Mouse (Mus musculus) granulocyte monocyte progenitor cell, adult 5-6 weeks (primary cell): ENCODE results near the gene Atrnl1. TPM values are rescaled to one million over a fixed set of nuclear protein-coding genes. Genes with fewer than 3 reads are reported as not detected.
"Not testable (repeated sequence)": the region's sequence is repeated elsewhere in the genome, so short reads cannot be mapped to it uniquely, and the experiment has no call there.

ENCODE experiments used
- ATAC-seq: replicated peaks from 2 replicates; pipeline ENCODE4 v1.8.0; 2016; ENCODE audit warnings: mild to moderate bottlenecking, moderate TSS enrichment, inconsistent platforms; ENCODE audit not compliant: poor library complexity, severe bottlenecking
- total RNA-seq, 2 experiments: library from RNA; stranded (forward) in 1 of 2; stranded (reverse) in 1 of 2; fragments of 200-712, 200-1000 nt in 1 of 2; fragments of >200 nt in 1 of 2; fragmentation: Nextera tagmentation in 1 of 2; gene quantifications; 2 replicates each; pipeline ENCODE4 v1.2.3; 2014 to 2017

Gene Atrnl1
- total RNA-seq, 2 experiments from 2014 or later = 15.7 to 15.8 TPM

DNA sequence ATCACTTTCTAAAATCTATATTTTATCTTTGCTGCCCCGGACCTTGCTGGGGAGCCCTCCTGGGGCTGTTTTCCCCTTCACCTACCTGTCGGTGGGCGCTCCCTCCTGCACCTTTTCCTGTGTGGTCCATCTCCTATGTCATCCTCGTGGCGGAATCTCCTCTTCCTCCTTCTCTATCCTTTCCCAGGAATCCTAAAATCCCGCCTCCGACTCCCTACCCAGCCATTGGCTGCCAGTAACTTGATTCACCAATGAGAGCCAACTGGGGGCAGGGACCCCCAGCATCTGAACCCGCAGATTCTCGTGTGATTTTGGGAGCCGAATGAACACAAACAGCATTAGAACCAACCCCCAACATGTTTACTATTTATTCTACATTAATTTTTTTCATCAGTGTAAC is 57.1 kb downstream of the Atrnl1 start:
- ATAC-seq = no peak

DNA sequence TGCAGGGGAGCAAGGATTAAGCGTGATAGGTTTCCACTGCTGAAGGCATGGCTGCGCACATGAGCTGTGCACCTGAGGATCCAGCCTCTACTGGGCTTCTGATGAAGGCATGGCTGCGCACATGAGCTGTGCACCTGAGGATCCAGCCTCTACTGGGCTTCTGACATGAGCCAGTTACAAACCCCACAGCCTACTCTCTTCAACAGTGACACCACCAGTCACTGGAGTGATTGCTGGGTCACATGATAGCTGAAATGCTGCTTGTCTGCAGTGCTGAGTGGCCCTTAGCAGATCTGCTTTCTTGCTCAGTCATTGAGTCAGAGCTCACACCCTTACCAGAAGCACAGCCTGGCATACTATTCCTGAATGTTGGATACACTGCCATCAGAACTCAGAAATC is 68.6 kb downstream of the Atrnl1 start:
- no peak for ATAC-seq

DNA sequence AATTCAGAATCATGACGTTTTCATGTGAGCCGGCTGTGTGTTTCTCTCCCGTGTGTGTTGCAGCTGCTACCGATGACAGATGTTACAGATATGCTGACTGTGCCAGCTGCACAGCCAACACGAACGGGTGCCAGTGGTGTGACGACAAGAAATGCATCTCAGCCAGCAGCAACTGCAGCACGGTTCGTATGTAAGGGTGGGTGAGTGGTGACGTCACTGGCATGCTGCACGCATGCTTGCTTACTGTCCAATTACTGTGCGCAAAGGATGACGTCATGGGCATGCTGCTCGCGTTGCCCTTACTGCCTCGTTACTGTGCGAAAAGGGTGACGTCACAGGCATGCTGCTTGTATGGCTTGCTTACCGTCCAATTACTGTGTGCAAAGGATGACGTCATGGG is 75.8 kb downstream of the Atrnl1 start:
- no peak for ATAC-seq

DNA sequence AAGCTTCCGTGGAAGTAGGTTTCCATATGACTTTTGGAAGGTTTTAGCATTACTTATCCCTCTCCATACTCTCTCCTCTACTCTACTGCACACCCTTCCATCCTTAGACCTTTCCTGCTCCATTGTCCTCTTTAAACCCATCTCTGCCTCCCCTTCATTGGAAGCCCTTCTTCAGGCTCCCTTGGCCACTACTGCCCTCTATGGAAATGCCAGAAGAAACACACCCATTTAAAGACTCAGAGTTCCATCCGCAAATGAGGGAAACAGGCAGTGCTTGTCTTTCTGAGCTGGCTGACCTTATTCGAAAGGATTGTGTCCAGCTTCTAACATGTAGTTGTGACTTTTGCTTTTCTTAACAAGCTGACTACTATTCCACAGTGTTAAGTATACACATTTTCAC is 81.7 kb downstream of the Atrnl1 start:
- ATAC-seq = no peak

DNA sequence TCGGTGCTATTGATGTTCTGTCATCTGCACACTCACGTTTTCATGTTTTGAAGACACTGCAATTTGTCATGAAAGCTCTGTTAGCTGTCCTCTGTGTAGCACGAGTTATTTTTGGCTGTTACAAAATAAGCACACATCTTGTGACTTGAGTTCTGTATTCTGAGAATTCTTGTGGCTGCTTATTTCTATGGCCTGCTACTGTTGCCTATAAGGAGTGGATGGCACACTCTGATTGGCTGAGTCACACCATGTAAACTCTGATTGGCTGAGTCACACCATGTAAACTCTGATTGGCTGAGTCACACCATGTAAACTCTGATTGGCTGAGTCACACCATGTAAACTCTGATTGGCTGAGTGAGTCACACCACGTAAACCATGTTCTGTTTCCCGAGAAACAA is 85.9 kb downstream of the Atrnl1 start:
- ATAC-seq = not testable (repeated sequence)

DNA sequence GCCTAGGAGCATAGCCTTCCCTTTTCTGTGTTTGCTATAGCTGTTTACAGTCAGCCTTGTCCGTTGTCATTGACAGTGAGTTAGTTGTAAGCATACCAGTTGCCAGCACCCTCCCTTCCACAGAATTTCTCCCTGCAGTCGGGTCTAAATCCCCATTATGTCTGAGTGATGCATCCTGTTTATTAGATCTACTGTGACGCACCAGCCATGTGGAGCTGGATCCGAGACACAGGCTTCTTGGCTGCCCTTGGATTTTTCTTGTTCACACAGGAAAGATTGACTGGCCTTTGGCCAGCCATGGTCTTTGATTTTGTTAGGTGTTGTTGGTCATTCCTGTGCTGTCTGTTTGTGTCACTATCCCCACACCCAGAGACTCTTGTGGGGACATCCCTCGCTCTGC is 102.3 kb downstream of the Atrnl1 start:
- ATAC-seq = no peak

DNA sequence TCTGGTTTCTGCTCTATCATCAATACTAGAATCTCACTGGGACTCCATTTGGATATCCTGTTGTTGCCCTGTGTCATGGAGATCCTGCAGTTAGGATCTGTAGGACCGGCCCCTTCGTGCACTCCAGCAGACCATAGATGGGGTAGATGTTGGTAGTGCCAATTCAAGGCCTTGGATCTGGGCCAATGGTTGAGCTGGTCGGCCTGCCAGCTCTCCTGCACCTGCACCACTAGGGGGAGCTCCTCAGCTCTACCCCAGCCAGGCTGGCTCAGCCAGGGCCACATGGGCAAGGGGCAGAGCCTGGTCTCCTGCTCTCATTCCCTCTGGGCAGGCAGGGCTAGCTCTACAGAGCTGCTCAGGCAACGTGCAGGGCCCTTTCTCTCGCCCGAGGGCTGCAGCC is 114.1 kb downstream of the Atrnl1 start:
- ATAC-seq = peak; percentile 78

DNA sequence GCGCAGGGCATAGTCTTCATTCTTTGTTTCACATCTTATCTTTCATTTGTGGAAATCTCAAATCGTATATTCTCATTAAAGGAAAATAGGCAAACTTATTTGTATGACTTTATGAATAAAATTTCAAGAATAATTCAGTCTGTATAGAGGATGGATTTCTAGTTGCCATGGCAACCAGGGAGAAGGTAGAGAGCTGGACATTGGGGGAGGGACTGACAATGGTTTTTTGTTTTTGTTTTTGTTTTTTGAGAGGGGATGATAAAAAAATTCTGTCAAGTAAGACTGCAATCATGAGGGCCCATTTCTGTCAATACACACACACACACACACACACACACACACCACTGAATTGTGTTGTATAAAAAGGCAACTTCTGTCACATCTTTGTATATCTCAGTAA is 114.5 kb downstream of the Atrnl1 start:
- ATAC-seq = no peak

DNA sequence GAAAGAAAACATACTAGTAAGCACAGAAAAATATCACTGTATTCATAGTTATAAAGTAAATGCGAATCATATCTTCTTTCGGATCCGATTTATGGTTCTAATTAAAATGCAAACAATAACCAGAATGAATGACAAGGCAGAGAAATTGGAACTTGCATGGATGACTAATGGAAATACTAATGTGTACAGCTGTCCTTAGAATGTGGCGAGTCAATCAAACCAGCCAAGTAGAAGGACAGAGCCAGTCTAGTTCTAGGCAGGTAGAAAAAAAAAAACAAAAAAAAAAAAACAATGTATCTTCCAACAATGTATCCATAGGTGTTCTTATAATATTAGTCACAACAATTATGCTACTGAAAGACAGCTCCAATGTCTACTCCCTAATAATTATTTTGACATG is 116.2 kb downstream of the Atrnl1 start:
- no peak for ATAC-seq

DNA sequence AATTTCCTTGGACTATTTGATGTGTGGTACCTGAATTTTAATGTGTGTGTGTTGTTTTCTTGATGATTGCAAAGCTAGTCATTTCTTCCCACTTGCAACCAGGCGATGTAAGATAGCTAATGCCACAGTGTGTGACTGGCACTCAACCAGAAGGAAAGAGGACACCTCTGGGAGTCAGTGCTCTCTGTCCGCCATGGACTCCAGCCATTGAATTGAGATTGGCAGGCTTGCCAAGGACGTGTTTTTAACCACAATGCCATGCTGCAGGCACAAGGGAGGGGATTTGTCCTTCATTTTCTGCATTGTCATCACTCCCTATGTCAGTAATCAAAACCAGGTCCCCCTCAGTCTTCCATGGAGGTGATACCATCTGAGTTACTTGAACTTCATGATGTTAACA is 126.6 kb downstream of the Atrnl1 start:
- ATAC-seq = no peak

DNA sequence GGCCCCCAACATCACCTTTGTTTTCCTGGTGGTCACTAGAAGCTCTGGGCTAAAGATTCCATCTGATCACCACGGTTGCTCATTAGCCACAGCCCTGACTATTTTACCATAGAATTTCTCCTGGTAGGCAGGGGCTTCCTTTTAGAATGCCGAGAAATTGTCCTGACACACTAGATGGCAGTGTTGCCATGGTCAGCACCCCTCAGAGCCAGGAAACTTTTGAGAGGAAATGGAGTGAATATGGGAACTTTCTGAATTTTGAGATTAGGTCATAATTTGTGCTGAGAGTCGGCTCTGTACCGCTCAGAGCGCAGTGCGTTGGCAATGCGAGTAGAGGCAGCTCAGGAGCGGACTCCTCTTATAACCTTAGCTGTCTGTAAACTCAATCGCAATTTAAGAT is 134.7 kb downstream of the Atrnl1 start:
- ATAC-seq = peak; percentile 59

DNA sequence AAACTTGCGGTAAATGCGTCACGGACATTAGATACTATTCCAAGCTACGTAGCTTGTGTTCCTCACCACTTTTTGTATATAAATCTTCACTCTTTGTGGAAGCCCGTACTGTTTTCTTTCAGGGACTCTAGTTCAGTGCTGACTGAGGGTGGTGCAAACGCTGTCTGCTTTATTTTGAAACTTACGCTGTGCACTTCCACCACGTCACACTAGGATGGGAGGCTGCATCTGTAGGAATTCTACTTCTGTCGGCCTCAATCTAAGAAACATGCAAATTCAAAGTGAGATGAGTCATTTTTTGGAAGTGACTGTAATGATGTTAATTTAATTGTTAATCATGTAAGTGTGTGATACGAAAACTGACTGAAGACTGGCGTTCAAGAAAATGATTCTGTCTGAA is 135.7 kb downstream of the Atrnl1 start:
- ATAC-seq = no peak

DNA sequence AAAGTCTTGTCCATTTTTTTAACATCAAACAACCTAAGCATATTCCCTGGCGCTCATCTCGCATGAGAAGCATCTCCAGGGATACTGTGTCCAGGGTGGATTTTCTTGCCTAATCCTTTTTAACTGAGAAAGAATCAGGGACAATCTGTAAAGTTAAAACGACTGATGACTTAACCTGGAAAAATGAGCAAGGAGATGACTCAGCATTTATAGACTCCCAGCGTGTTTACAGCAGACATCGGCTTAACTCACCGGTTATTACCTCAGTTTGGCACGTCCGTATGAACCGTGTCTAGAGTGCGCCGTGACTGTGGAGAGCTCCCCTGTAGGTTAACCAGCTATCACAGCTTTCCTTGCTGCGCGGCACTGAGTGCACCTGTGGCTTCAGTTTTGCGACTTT is 141.4 kb downstream of the Atrnl1 start:
- ATAC-seq = no peak

DNA sequence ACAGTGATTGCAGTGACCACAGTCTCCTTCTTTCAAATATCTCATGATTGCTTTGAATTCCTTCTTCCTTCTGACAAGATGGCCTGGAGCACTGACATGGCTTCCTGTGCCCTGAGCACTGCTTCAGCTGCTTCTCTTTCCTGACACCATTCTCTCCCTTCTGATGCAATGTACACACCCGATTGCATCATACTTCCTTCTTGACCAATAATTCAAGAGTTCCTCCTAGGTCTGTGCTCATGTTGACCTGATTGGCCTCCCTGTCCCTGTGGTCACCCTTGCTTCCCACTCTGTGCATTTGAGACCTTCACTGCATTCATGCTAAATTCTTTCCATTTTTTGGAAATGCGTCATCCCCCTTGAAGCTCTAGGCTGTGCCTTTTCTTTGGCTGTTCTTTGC is 151.7 kb downstream of the Atrnl1 start:
- peak; percentile 100 for ATAC-seq

DNA sequence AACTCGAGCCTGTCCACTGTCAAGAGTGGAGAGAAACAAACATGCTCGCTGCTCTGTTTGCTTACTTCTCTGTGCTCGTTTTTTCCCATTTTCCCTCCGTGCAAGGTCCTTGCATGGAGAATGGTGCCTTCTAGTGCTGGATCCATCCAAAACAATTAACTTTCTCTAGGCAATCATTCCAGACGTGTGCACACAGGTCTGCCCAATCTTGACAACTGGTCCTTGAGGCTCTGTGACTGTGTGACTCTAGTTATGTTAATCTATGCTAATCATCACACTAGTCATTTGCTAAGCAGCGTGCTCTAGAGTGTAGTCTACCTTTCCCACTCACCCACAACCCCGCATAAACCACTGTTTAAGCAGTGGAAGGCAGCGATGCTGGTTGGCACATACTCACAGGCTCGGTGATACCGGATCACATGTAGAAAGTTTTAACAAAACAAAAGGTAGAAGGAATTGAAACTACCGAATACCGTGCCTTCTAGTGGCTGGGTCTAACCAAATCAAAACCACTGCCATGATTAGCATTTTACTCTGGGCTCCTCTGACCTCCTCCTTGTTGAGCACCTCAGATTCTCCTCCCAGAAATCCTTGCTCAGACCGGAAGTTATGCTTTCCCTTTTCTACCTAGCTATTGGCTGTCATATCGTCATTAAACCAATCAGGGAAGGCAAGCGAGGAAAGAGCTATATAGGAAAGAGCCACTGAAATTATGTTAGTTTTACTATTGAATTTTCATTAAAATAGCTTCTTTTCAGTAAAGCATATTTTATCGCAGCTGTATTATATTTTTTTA is 153.9 kb downstream of the Atrnl1 start:
- ATAC-seq = no peak

DNA sequence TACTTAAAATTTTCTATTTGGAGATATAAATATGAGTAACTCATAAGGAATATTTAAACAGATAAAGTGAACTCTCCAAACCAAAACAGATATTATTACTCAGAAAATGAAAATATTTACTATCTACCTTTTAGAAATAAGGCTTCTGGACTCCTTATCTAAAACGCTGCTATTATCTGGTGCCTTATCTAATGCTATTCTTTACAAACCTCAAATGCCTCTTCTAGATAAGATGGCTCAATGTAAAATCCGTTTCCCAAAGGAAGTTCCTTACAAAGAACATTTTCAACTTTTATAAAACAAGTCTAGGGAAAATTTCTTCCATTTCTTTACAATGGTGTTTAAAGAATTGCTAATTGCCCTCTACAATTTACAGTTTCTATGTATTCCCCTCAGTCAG is 156.2 kb downstream of the Atrnl1 start:
- no peak for ATAC-seq

DNA sequence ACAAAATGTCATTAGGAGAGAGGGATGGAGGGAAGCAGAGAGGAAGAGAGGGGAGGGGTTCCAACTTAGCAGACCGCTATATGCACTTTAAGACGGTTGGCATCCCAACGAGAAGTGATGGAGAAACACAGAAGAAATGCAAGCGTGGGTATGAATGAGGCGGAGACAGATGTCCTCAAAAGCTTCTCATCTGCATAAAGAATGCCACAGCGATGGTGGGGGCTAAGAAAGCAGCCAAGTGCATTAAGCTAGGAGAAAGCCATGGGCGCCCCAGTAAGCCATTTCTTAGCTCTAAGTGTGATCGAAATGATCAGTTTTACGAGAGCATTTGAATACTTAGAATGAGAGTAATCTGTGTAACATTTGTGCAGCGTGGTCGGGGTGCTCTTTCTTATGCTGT is 157.8 kb downstream of the Atrnl1 start:
- ATAC-seq = no peak

DNA sequence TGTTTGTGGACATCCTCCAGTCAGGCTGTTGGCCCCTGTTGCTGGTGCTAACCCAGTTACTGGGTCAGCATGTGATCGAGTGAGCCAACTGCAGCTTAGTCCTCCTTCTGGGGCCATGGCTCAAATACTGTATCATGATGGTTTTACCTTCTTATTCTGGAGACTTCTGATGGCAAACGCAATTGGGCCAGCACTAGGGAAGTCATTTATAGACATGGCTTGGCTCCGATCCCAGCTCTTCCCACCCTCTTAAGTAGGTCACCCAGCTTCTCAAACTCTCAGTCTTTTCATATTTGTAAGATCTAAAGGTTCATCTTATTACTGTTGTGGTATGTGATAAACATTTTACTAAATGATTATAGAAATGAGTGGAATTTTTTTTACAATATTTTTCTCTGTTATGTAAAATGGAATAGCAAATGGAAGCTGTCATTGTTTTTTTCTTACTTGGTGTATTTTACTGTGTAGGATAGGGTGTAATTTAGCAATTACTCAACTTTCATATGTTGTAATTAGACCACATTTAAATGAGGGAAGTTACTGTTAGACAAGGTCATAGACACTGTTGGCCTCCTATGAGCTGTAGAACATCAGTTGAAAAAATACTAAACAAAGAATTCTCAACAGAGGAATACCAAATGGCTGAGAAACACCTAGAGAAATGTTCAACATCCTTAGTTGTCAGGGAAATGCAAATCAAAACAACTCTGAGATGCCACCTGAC is 171.7 kb downstream of the Atrnl1 start:
- peak; percentile 94 for ATAC-seq

DNA sequence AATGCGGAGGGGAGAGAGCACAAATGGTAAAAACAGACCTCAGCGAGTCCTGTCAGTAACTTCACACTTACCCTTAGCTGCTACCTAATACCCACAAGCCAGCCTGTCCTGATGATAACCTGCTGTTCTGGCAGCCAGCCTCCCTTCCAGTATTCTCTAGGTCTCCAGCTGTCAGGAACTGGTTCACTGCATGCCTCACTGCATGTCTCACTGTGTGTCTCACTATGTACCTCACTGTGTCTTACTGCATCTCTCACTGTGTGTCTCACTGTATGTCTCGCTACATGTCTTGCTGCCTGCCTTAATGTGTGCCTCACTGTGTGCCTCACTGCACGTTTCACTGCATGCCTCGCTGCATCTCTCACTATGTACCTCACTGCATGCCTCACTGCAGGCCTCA is 175.9 kb downstream of the Atrnl1 start:
- no peak for ATAC-seq

DNA sequence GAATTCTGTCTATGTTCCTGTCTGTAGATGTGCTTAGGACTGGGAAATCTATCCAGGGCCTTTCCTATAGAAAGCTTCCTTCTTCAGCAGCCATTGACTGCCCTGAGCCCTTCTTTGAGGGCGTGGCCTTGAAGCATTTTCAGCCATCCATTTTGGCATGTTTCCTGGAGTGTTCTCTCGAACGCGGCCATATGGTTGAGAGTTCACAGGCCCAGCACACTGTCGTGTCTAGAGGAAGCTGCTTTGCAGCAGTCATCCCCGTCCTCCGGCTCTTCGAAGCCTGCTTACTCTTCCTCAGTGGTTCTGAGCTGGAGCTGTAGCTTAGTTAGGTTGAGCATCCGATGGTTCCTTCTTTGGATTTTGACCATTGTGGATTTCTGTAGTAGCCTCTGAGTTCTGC is 191.4 kb downstream of the Atrnl1 start:
- no peak for ATAC-seq

DNA sequence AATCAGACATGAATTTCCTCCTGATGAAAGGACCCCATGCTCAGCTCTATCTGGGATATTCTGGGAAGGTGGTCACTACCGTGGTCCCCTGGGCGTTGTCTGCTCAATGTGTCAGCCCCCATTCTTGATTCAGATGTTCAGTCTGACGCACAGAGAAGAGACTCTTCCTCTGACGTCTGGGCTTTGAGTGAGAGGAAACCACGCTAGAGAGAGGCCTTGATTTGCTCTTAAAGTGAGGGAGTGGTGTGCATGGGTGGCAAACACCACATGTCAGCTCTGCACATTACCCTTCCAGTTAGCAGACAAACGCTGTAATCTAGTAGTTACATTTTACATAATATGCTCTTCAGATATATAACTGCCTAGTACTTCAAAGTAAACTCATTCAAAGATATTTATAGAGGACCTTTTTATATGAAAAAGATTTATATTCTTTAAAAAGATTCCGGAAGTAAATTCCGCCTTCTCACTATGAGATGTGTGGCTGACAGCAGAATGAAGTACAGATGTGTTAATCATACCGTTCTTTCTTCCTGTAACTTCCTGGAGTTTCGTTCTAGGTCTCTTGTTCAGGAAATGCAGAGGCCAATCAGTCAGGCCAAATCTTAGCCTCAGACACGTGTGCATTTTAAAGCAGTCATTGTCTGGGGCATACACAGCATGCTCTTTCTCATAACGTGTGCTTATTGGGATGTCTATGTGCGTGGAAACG is 192.1 kb downstream of the Atrnl1 start:
- ATAC-seq = peak; percentile 35; the same call in 1 of the 2 replicates
